Mouse (Mus musculus): ENCODE results near the gene Zmiz1. TPM values are rescaled to one million over a fixed set of nuclear protein-coding genes. Genes with fewer than 3 reads are reported as not detected.

The Zmiz1 gene
- polyA plus RNA-seq, 1 experiment from 2014 or later: 31.3 TPM

DNA sequence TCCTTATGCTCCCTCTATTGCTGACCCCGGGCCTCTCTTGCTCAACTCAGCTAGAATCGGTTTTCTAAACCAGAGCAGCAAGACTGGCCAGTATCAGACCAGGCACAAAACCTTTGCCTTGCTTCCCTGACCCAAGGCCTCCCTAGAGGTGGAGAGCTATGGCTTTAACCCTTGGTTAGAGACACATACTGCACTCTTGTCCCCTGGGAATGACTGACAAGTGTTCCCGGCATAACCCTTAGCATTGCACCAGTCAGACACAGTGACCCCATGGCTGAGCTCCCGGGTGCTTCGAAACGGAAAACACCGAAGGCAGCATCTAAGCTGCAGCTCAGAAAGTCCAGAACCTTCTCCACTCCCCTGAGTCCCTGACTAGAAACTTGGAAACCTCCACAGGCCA is 120.6 kb downstream of the Zmiz1 start:
- Histone ChIP-seq H3K9me3 (ENCODE audit: control insufficient read depth, low read length) (no peaks in the 10 kb centered on the region), H3K4me3 (ENCODE audit: control insufficient read depth in 1 of 2, insufficient read depth in 1 of 2, low read depth in 1 of 2, low read length in 2 of 2) (no peak overlapping the region), H3K4me1 (ENCODE audit: control insufficient read depth in 2 of 2, insufficient read depth in 2 of 2, low read length in 2 of 2) (peaks cover 17% of the 10 kb centered on the region in 2 experiments), H3K36me3 (ENCODE audit: control insufficient read depth, insufficient read depth, low read length) (peaks cover 91% of the 10 kb centered on the region), H3K4me2 (ENCODE audit: low read length) (no peak overlapping the region), H3K9ac (ENCODE audit: low read length) (no peak overlapping the region), H3K27ac (replicated peaks in 1 of 2; ENCODE audit: control insufficient read depth in 1 of 2, insufficient read depth in 1 of 2, low read depth in 2 of 2, low read length in 2 of 2) (no peak overlapping the region), H3K27me3 (ENCODE audit: control insufficient read depth, insufficient read depth, low read length) (no peaks in the 10 kb centered on the region)
- 84% methylated on average over 7 of the region's 7 CpGs for WGBS
- no peak for ATAC-seq (ENCODE audit: insufficient number of reproducible peaks, insufficient read depth, low FRiP score, low read depth)

DNA sequence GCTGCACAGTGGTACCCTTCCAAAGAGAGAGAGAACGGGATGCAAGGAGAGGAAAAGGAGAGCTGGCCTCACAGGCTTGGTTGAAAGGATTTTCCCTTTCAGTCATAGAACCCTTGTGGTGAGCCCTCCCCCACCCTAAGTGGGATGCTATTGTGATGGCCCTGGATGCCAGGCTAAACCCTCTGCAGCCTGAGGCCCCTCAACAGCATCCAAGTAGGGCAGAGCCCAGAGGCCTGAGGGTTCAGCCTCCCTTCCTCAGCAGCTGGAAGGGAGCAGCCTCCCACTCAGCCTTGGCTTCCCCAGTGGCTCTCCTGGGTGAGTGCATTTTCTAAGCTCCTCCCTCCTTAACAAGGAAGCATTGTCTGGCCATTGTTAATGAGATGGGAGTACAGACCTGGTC is 121.4 kb downstream of the Zmiz1 start:
- Histone ChIP-seq H3K4me3 (ENCODE audit: control insufficient read depth in 1 of 2, insufficient read depth in 1 of 2, low read depth in 1 of 2, low read length in 2 of 2) (no peak overlapping the region), H3K27ac (replicated peaks in 1 of 2; ENCODE audit: control insufficient read depth in 1 of 2, insufficient read depth in 1 of 2, low read depth in 2 of 2, low read length in 2 of 2) (no peak overlapping the region), H3K9ac (ENCODE audit: low read length) (no peak overlapping the region), H3K4me1 (ENCODE audit: control insufficient read depth in 2 of 2, insufficient read depth in 2 of 2, low read length in 2 of 2) (peaks cover 21 to 25% of the 10 kb centered on the region in 2 experiments), H3K36me3 (ENCODE audit: control insufficient read depth, insufficient read depth, low read length) (peaks cover 83% of the 10 kb centered on the region), H3K27me3 (ENCODE audit: control insufficient read depth, insufficient read depth, low read length) (no peaks in the 10 kb centered on the region), H3K4me2 (ENCODE audit: low read length) (no peak overlapping the region), H3K9me3 (ENCODE audit: control insufficient read depth, low read length) (no peaks in the 10 kb centered on the region)
- WGBS: 54% methylated on average over 1 of the region's 1 CpGs
- no peak for ATAC-seq (ENCODE audit: insufficient number of reproducible peaks, insufficient read depth, low FRiP score, low read depth)

DNA sequence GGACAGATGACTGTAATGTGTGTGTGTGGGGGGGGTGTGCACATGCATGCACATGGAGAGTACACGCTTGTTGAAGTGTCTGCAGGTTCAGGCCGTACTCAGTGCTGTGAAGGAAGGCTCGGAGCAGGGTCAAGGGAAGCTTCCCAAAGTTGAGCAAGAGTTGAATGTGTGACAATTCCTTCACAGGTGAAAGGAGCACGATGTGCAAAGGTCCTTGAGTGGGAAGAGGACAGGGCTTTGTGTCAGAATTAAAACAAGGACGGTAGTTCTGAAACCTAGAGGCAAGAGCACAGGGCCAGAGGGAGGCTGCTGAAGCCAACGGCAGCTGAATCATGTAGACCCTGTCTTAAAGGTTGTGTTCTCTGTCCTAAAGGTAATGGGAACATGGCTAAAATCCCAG is 123.6 kb downstream of the Zmiz1 start:
- peaks cover 38% of the 10 kb centered on the region in 2 experiments for H3K4me1 ChIP-seq (ENCODE audit: control insufficient read depth in 2 of 2, insufficient read depth in 2 of 2, low read length in 2 of 2)
- 88% methylated on average over 6 of the region's 6 CpGs for WGBS
- no peak overlapping the region for H3K4me2 ChIP-seq (ENCODE audit: low read length)
- H3K36me3 ChIP-seq (ENCODE audit: control insufficient read depth, insufficient read depth, low read length): peaks cover 61% of the 10 kb centered on the region
- ATAC-seq (ENCODE audit: insufficient number of reproducible peaks, insufficient read depth, low FRiP score, low read depth): no peak
- H3K4me3 ChIP-seq (ENCODE audit: control insufficient read depth in 1 of 2, insufficient read depth in 1 of 2, low read depth in 1 of 2, low read length in 2 of 2): no peak overlapping the region
- no peaks in the 10 kb centered on the region for H3K27me3 ChIP-seq (ENCODE audit: control insufficient read depth, insufficient read depth, low read length)
- no peak overlapping the region for H3K9ac ChIP-seq (ENCODE audit: low read length)
- H3K27ac ChIP-seq (replicated peaks in 1 of 2; ENCODE audit: control insufficient read depth in 1 of 2, insufficient read depth in 1 of 2, low read depth in 2 of 2, low read length in 2 of 2): no peak overlapping the region
- no peaks in the 10 kb centered on the region for H3K9me3 ChIP-seq (ENCODE audit: control insufficient read depth, low read length)

DNA sequence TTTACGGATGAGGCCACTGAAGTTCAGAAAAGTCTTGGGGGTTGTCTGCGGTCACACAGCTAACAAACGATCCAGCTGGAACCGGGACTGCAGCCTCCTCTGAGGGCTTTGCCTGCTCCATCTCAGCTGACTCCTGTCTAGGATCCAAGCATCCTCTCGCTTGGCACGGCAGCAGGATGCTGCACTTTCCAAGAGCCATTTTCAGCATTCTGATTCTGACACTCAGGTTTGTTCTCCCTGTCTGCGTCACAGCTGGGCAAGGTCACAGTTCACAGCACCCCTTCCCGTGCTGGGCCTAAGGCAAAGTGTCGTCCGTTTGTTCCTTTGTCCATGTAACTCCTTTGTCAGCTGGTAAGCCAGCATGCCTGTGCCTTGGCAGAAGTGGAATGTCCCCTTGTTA is 124.9 kb downstream of the Zmiz1 start:
- H3K27me3 ChIP-seq (ENCODE audit: control insufficient read depth, insufficient read depth, low read length): no peaks in the 10 kb centered on the region
- peaks cover 42 to 45% of the 10 kb centered on the region in 2 experiments for H3K4me1 ChIP-seq (ENCODE audit: control insufficient read depth in 2 of 2, insufficient read depth in 2 of 2, low read length in 2 of 2)
- H3K4me3 ChIP-seq (ENCODE audit: control insufficient read depth in 1 of 2, insufficient read depth in 1 of 2, low read depth in 1 of 2, low read length in 2 of 2): no peak overlapping the region
- H3K27ac ChIP-seq (replicated peaks in 1 of 2; ENCODE audit: control insufficient read depth in 1 of 2, insufficient read depth in 1 of 2, low read depth in 2 of 2, low read length in 2 of 2): no peak overlapping the region
- no peak overlapping the region for H3K4me2 ChIP-seq (ENCODE audit: low read length)
- peaks cover 53% of the 10 kb centered on the region for H3K36me3 ChIP-seq (ENCODE audit: control insufficient read depth, insufficient read depth, low read length)
- H3K9me3 ChIP-seq (ENCODE audit: control insufficient read depth, low read length): no peaks in the 10 kb centered on the region
- no peak for ATAC-seq (ENCODE audit: insufficient number of reproducible peaks, insufficient read depth, low FRiP score, low read depth)
- 71% methylated on average over 10 of the region's 10 CpGs for WGBS
- no peak overlapping the region for H3K9ac ChIP-seq (ENCODE audit: low read length)

- Histone ChIP-seq H3K27ac (replicated peaks in 1 of 2; ENCODE audit: control insufficient read depth in 1 of 2, insufficient read depth in 1 of 2, low read depth in 2 of 2, low read length in 2 of 2) (peak overlapping the region; percentile 95 to 97), H3K36me3 (ENCODE audit: control insufficient read depth, insufficient read depth, low read length) (peaks cover 45% of the 10 kb centered on the region), H3K4me1 (ENCODE audit: control insufficient read depth in 2 of 2, insufficient read depth in 2 of 2, low read length in 2 of 2) (peaks cover 48 to 52% of the 10 kb centered on the region in 2 experiments), H3K4me2 (ENCODE audit: low read length) (peak overlapping the region; percentile 39), H3K9ac (ENCODE audit: low read length) (peak overlapping the region; percentile 65), H3K9me3 (ENCODE audit: control insufficient read depth, low read length) (no peaks in the 10 kb centered on the region), H3K27me3 (ENCODE audit: control insufficient read depth, insufficient read depth, low read length) (no peaks in the 10 kb centered on the region), H3K4me3 (ENCODE audit: control insufficient read depth in 1 of 2, insufficient read depth in 1 of 2, low read depth in 1 of 2, low read length in 2 of 2) (no peak overlapping the region)
- peak; percentile 54 for ATAC-seq (ENCODE audit: insufficient number of reproducible peaks, insufficient read depth, low FRiP score, low read depth)
- 14% methylated on average over 21 of the region's 21 CpGs for WGBS
Measured at GRCm38 (mm10) chr14:25585545-25586301, 126.7 kb downstream of the Zmiz1 start.

GRCm38 (mm10) chr14:25586846-25587486 is 128.0 kb downstream of the Zmiz1 start:
- Histone ChIP-seq H3K4me2 (ENCODE audit: low read length) (peak overlapping the region; percentile 39), H3K4me3 (ENCODE audit: control insufficient read depth in 1 of 2, insufficient read depth in 1 of 2, low read depth in 1 of 2, low read length in 2 of 2) (no peak overlapping the region), H3K9ac (ENCODE audit: low read length) (peak overlapping the region; percentile 65), H3K4me1 (ENCODE audit: control insufficient read depth in 2 of 2, insufficient read depth in 2 of 2, low read length in 2 of 2) (peaks cover 48 to 52% of the 10 kb centered on the region in 2 experiments), H3K27ac (replicated peaks in 1 of 2; ENCODE audit: control insufficient read depth in 1 of 2, insufficient read depth in 1 of 2, low read depth in 2 of 2, low read length in 2 of 2) (peak overlapping the region; percentile 93 to 97), H3K36me3 (ENCODE audit: control insufficient read depth, insufficient read depth, low read length) (peaks cover 41% of the 10 kb centered on the region), H3K9me3 (ENCODE audit: control insufficient read depth, low read length) (no peaks in the 10 kb centered on the region), H3K27me3 (ENCODE audit: control insufficient read depth, insufficient read depth, low read length) (no peaks in the 10 kb centered on the region)
- 11% methylated on average over 10 of the region's 10 CpGs for WGBS
- no peak for ATAC-seq (ENCODE audit: insufficient number of reproducible peaks, insufficient read depth, low FRiP score, low read depth)

GRCm38 (mm10) chr14:25587487-25588001 is 128.6 kb downstream of the Zmiz1 start:
- H3K27ac ChIP-seq (replicated peaks in 1 of 2; ENCODE audit: control insufficient read depth in 1 of 2, insufficient read depth in 1 of 2, low read depth in 2 of 2, low read length in 2 of 2): peak overlapping the region; percentile 93 to 97
- peak overlapping the region; percentile 39 for H3K4me2 ChIP-seq (ENCODE audit: low read length)
- peak overlapping the region; percentile 65 for H3K9ac ChIP-seq (ENCODE audit: low read length)
- H3K4me3 ChIP-seq (ENCODE audit: control insufficient read depth in 1 of 2, insufficient read depth in 1 of 2, low read depth in 1 of 2, low read length in 2 of 2): no peak overlapping the region
- peaks cover 48 to 52% of the 10 kb centered on the region in 2 experiments for H3K4me1 ChIP-seq (ENCODE audit: control insufficient read depth in 2 of 2, insufficient read depth in 2 of 2, low read length in 2 of 2)
- peaks cover 36% of the 10 kb centered on the region for H3K36me3 ChIP-seq (ENCODE audit: control insufficient read depth, insufficient read depth, low read length)
- WGBS: 8% methylated on average over 6 of the region's 6 CpGs
- H3K27me3 ChIP-seq (ENCODE audit: control insufficient read depth, insufficient read depth, low read length): no peaks in the 10 kb centered on the region
- H3K9me3 ChIP-seq (ENCODE audit: control insufficient read depth, low read length): no peaks in the 10 kb centered on the region
- peak; percentile 56 for ATAC-seq (ENCODE audit: insufficient number of reproducible peaks, insufficient read depth, low FRiP score, low read depth)
